Mouse (Mus musculus) stomach, embryonic 16.5 days (tissue): Measurements from ENCODE around the gene Ern1. TPM values are rescaled to one million over a fixed set of nuclear protein-coding genes. Genes with fewer than 3 reads are reported as not detected.

ENCODE experiments used
- ATAC-seq: fragments of 200-750 bp; cut with Nextera tagmentation; 2 replicates; pipeline ENCODE4 v1.8.0; 2017; ENCODE audit warnings: moderate number of reproducible peaks, moderate TSS enrichment; ENCODE audit not compliant: insufficient read depth, low FRiP score
- H3K27ac ChIP-seq: fragments of 300-500 bp; sonication (generic); 2 replicates; pipeline ENCODE4 v1.5.1; 2014; ENCODE audit warnings: low read length
- H3K27me3 ChIP-seq: fragments of 300-500 bp; sonication (generic); 2 replicates; pipeline ENCODE4 v1.6.1; 2014; ENCODE audit warnings: low read length, control low read depth, mixed read lengths; ENCODE audit not compliant: control insufficient read depth, insufficient read depth
- H3K36me3 ChIP-seq: fragments of 300-500 bp; sonication (generic); 2 replicates; pipeline ENCODE4 v1.6.1; 2014; ENCODE audit warnings: low read length; ENCODE audit not compliant: control insufficient read depth, insufficient read depth
- H3K4me1 ChIP-seq: fragments of 300-500 bp; sonication (generic); 2 replicates; pipeline ENCODE4 v1.6.1; 2014; ENCODE audit warnings: low read length, control low read depth, mixed read lengths; ENCODE audit not compliant: control insufficient read depth, insufficient read depth
- H3K4me2 ChIP-seq: fragments of 300-500 bp; sonication (generic); 2 replicates; pipeline ENCODE4 v1.6.1; 2014; ENCODE audit warnings: low read depth, low read length, mixed read lengths
- H3K4me3 ChIP-seq: fragments of 300-500 bp; sonication (generic); replicated peaks from 2 replicates; pipeline ENCODE4 v1.5.1; 2014; ENCODE audit warnings: mild to moderate bottlenecking, low read length
- H3K9ac ChIP-seq: fragments of 300-500 bp; sonication (generic); 2 replicates; pipeline ENCODE4 v1.6.1; 2014; ENCODE audit warnings: low read length
- H3K9me3 ChIP-seq: fragments of 300-500 bp; sonication (generic); replicated peaks from 2 replicates; pipeline ENCODE4 v1.6.1; 2016; ENCODE audit warnings: low read length, control low read depth; ENCODE audit not compliant: control insufficient read depth
- WGBS: fragments of 180-500 bp; shearing (Covaris S2); extraction: QIAGEN DNeasy Blood & Tissue Kit; methylation state at CpG from one replicate; pipeline ENCODE4 v1.1.7; 2014; 5-methylcytosine and 5-hydroxymethylcytosine counted together
- polyA plus RNA-seq: library from polyadenylated mRNA; unstranded; fragments of >200 nt; fragmentation: Nextera tagmentation; extraction: Ambion mirVana; gene quantifications from 2 replicates; pipeline ENCODE4 v1.2.1, GENCODE M21; 2015

The Ern1 gene
- polyA plus RNA-seq, 1 experiment from 2014 or later, result 9.4 TPM

- H3K36me3 ChIP-seq, result no peaks in the 10 kb centered on the region
- peaks cover 12% of the 10 kb centered on the region for H3K4me1 ChIP-seq
- ATAC-seq, result peak; percentile 84
- under 1% methylated on average over 82 of the region's 86 CpGs for WGBS
- H3K9ac ChIP-seq, result peak overlapping the region; percentile 93
- H3K27me3 ChIP-seq, result no peaks in the 10 kb centered on the region
- peak overlapping the region; percentile 87 for H3K27ac ChIP-seq
- H3K4me3 ChIP-seq, result peak overlapping the region; percentile 94
- H3K4me2 ChIP-seq, result peak overlapping the region; percentile 60
- no peaks in the 10 kb centered on the region for H3K9me3 ChIP-seq
These were observed 553 bp downstream of the Ern1 start for GRCm38 (mm10) chr11:106486866-106487732.

GRCm38 (mm10) chr11:106486042-106486865 is 1.4 kb downstream of the Ern1 start:
- 0 out of 2 replicates have a peak overlapping the region, but pooled peaks have one; percentile 8 for H3K27ac ChIP-seq
- peak overlapping the region; percentile 93 for H3K9ac ChIP-seq
- H3K9me3 ChIP-seq, result no peaks in the 10 kb centered on the region
- WGBS, result 20% methylated on average over 16 of the region's 16 CpGs
- no peak for ATAC-seq
- H3K4me2 ChIP-seq, result peak overlapping the region; percentile 60
- no peaks in the 10 kb centered on the region for H3K27me3 ChIP-seq
- H3K4me3 ChIP-seq, result peak overlapping the region; percentile 94
- H3K36me3 ChIP-seq, result no peaks in the 10 kb centered on the region
- peaks cover 12% of the 10 kb centered on the region for H3K4me1 ChIP-seq

- H3K4me3 ChIP-seq, result peak overlapping the region; percentile 22; the same call in 1 of the 2 replicates
- no peaks in the 10 kb centered on the region for H3K36me3 ChIP-seq
- H3K4me2 ChIP-seq, result peak overlapping the region; percentile 60
- H3K9ac ChIP-seq, result no peak overlapping the region
- no peak for ATAC-seq
- 62% methylated on average over 4 of the region's 4 CpGs for WGBS
- no peaks in the 10 kb centered on the region for H3K27me3 ChIP-seq
- peaks cover 12% of the 10 kb centered on the region for H3K4me1 ChIP-seq
- no peaks in the 10 kb centered on the region for H3K9me3 ChIP-seq
- no peak overlapping the region for H3K27ac ChIP-seq
These were observed 2.0 kb downstream of the Ern1 start for GRCm38 (mm10) chr11:106485611-106486010.

- no peak overlapping the region for H3K27ac ChIP-seq
- H3K4me1 ChIP-seq, result peaks cover 12% of the 10 kb centered on the region
- no peaks in the 10 kb centered on the region for H3K9me3 ChIP-seq
- no peak overlapping the region for H3K9ac ChIP-seq
- 83% methylated on average over 4 of the region's 4 CpGs for WGBS
- no peak overlapping the region for H3K4me2 ChIP-seq
- H3K36me3 ChIP-seq, result no peaks in the 10 kb centered on the region
- H3K27me3 ChIP-seq, result no peaks in the 10 kb centered on the region
- H3K4me3 ChIP-seq, result no peak overlapping the region
- ATAC-seq, result no peak
These were observed 2.8 kb downstream of the Ern1 start for GRCm38 (mm10) chr11:106484875-106485274.

GRCm38 (mm10) chr11:106482867-106483266 is 4.8 kb downstream of the Ern1 start:
- WGBS, result 81% methylated on average over 8 of the region's 8 CpGs

GRCm38 (mm10) chr11:106481651-106482050 is 6.0 kb downstream of the Ern1 start:
- Histone ChIP-seq H3K9me3 (no peaks in the 10 kb centered on the region), H3K4me3 (no peak overlapping the region), H3K27ac (no peak overlapping the region), H3K4me2 (no peak overlapping the region), H3K9ac (no peak overlapping the region), H3K4me1 (peaks cover 7% of the 10 kb centered on the region; the same call in 1 of the 2 replicates), H3K36me3 (no peaks in the 10 kb centered on the region), H3K27me3 (no peaks in the 10 kb centered on the region)
- 33% methylated on average over 4 of the region's 4 CpGs for WGBS
- no peak for ATAC-seq

More at GRCm38 (mm10) chr11:106482867-106483266, 4.8 kb downstream of the Ern1 start:
- H3K27ac ChIP-seq, result no peak overlapping the region
- no peak for ATAC-seq
- H3K27me3 ChIP-seq, result no peaks in the 10 kb centered on the region
- H3K36me3 ChIP-seq, result no peaks in the 10 kb centered on the region
- H3K9me3 ChIP-seq, result no peaks in the 10 kb centered on the region
- no peak overlapping the region for H3K9ac ChIP-seq
- H3K4me1 ChIP-seq, result peaks cover 7% of the 10 kb centered on the region; the same call in 1 of the 2 replicates
- no peak overlapping the region for H3K4me2 ChIP-seq
- H3K4me3 ChIP-seq, result no peak overlapping the region

GRCm38 (mm10) chr11:106480530-106480885 is 7.1 kb downstream of the Ern1 start:
- no peaks in the 10 kb centered on the region for H3K9me3 ChIP-seq
- no peak for ATAC-seq
- no peak overlapping the region for H3K9ac ChIP-seq
- H3K4me3 ChIP-seq, result no peak overlapping the region
- H3K27ac ChIP-seq, result no peak overlapping the region
- H3K36me3 ChIP-seq, result no peaks in the 10 kb centered on the region
- no peaks in the 10 kb centered on the region for H3K27me3 ChIP-seq
- no peaks in the 10 kb centered on the region; the same call in 1 of the 2 replicates for H3K4me1 ChIP-seq
- 60% methylated on average over 3 of the region's 3 CpGs for WGBS
- no peak overlapping the region for H3K4me2 ChIP-seq

- Histone ChIP-seq H3K4me2 (no peak overlapping the region), H3K27ac (no peak overlapping the region), H3K4me3 (no peak overlapping the region), H3K27me3 (no peaks in the 10 kb centered on the region), H3K9ac (no peak overlapping the region), H3K36me3 (no peaks in the 10 kb centered on the region), H3K4me1 (no peaks in the 10 kb centered on the region), H3K9me3 (no peaks in the 10 kb centered on the region)
- 79% methylated on average over 9 of the region's 9 CpGs for WGBS
- no peak for ATAC-seq
These were observed 7.8 kb downstream of the Ern1 start for GRCm38 (mm10) chr11:106479619-106480529.
